Comparison of ENCODE assay signal across 8 mouse cellular contexts in the genomic region with DNA sequence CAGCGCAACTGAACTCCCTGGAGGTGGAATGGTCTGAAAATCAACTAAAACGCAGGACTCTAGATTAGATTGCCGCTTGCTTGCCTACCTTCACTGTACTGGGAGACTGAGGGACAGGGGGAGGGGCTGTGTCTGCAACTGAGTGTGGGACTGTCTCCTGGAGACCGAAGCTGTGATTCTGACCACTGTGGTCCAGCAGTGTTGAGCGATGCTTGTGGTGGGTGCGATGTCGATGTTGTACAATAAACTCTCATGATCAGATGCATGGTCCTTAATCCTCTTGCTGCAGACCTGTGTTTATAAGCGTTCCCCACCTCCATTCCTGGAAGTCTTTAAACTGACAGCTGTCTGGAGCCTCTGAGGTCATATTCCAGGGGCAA. TPM values are rescaled to one million over a fixed set of nuclear protein-coding genes. Genes with fewer than 3 reads are reported as not detected.
DNase-seq lines count a peak whose midpoint lies in the region; ATAC-seq and TF ChIP-seq lines count a peak whose summit lies in the region.

No protein-coding gene starts in this region.

- peak overlapping the region; percentile 70 for H3K4me2 ChIP-seq in intestine, embryonic 15.5 days (replicated peaks)

- peaks cover 19% of the 10 kb centered on the region for H3K4me1 ChIP-seq in megakaryocyte, embryonic 14.5 days
- H3K4me1 ChIP-seq in intestine, embryonic 15.5 days (replicated peaks), result peaks cover 16% of the 10 kb centered on the region; the same call in 1 of the 2 replicates
- H3K4me1 ChIP-seq in olfactory bulb, adult 2 months (ENCODE audit: control insufficient read depth, insufficient read depth, low read length), result peaks cover 23% of the 10 kb centered on the region

- peaks cover 55% of the 10 kb centered on the region for H3K27me3 ChIP-seq in megakaryocyte, embryonic 14.5 days (replicated peaks)
- peaks cover 20% of the 10 kb centered on the region for H3K27me3 ChIP-seq in intestine, embryonic 15.5 days (replicated peaks)

- TF ChIP-seq CTCF in gastrocnemius, adult 2 months (IDR thresholded peaks at IDR 0.05), result no peak
- TF ChIP-seq CTCF in olfactory bulb, adult 2 months (IDR thresholded peaks at IDR 0.05; ENCODE audit: insufficient read depth, low read depth, low read length), result no peak

- peaks cover 4% of the 10 kb centered on the region for H3K9me3 ChIP-seq in megakaryocyte, embryonic 14.5 days
- no peaks in the 10 kb centered on the region for H3K9me3 ChIP-seq in intestine, embryonic 15.5 days

- intact Hi-C loops in gastrocnemius, adult 2 months (cut with DNase I), result no loop called here

- ATAC-seq in megakaryocyte, adult 5-6 weeks (ENCODE audit: poor library complexity, severe bottlenecking), result no peak
- no peak for ATAC-seq in intestine, embryonic 15.5 days

- no peak for TF ChIP-seq POLR2A in olfactory bulb, adult 2 months (IDR thresholded peaks at IDR 0.05; ENCODE audit: insufficient read depth, low read depth, low read length)

- no peaks in the 10 kb centered on the region for H3K36me3 ChIP-seq in megakaryocyte, embryonic 14.5 days (replicated peaks; ENCODE audit: low read length)
- H3K36me3 ChIP-seq in intestine, embryonic 15.5 days, result no peaks in the 10 kb centered on the region

- peak overlapping the region; percentile 69 for H3K4me3 ChIP-seq in gastrocnemius, adult 2 months
- peak overlapping the region; percentile 73 for H3K4me3 ChIP-seq in megakaryocyte, embryonic 14.5 days (replicated peaks)
- H3K4me3 ChIP-seq in intestine, embryonic 15.5 days (replicated peaks), result peak overlapping the region; percentile 31
- peak overlapping the region; percentile 59 for H3K4me3 ChIP-seq in olfactory bulb, adult 2 months (ENCODE audit: insufficient read depth, low read depth, low read length)

- no peak for DNase-seq in gastrocnemius, adult 2 months
- no peak for DNase-seq in gastrocnemius, adult 18-20 months (ENCODE audit: low spot score)
- DNase-seq in urinary bladder, postnatal 4 days (ENCODE audit: low spot score in 2 of 2), result no peak
- DNase-seq in gastrocnemius, postnatal 4 days (ENCODE audit: low spot score in 2 of 2), result no peak

- WGBS in intestine, embryonic 15.5 days, result 27% methylated on average over 8 of the region's 8 CpGs
- 11% methylated on average over 8 of the region's 8 CpGs for WGBS in olfactory bulb, adult 2 months

- no peak overlapping the region for H3K9ac ChIP-seq in intestine, embryonic 15.5 days

- no peak overlapping the region for H3K27ac ChIP-seq in gastrocnemius, adult 2 months
- H3K27ac ChIP-seq in intestine, embryonic 15.5 days, result no peak overlapping the region
- H3K27ac ChIP-seq in olfactory bulb, adult 2 months (ENCODE audit: insufficient read depth, low read depth, low read length), result peak overlapping the region; percentile 68

RNA-seq across cellular contexts. Expression of gene Siah3, which starts 1.4 kb away (rescaled TPM):
- total RNA-seq in gastrocnemius, adult 2 months (2021), result not detected
- total RNA-seq in gastrocnemius, adult 18-20 months (2021), result not detected
- polyA plus RNA-seq in megakaryocyte, embryonic 14.5 days (2012; ENCODE audit: insufficient read depth, low replicate concordance), result not detected in 2 replicates
- not detected in 2 replicates for total RNA-seq in megakaryocyte, adult 5-6 weeks (2015)
- total RNA-seq in megakaryocyte, adult 5-6 weeks (2017), result not detected in 2 replicates
- 0.06 and 0.24 TPM in 2 replicates for polyA plus RNA-seq in intestine, embryonic 15.5 days (2015; fragmentation: Nextera tagmentation; extraction: Ambion mirVana)
- not detected in 2 replicates for polyA plus RNA-seq in olfactory bulb, adult 2 months (2012; ENCODE audit: insufficient read depth, insufficient read length, low replicate concordance, missing spikeins)
- total RNA-seq in gastrocnemius, postnatal 4 days (2021), result under 1 TPM; 0.27 to 0.36 TPM
